Mouse (Mus musculus): ENCODE data around the gene Apol7b.
"Not testable (repeated sequence)": the region's sequence is repeated elsewhere in the genome, so short reads cannot be mapped to it uniquely, and the experiment has no call there.

- not testable (repeated sequence) for TF ChIP-seq E2F4 (IDR thresholded peaks at IDR 0.05; ENCODE audit: borderline replicate concordance, low read depth, low read length); EP300 (IDR thresholded peaks at IDR 0.05; ENCODE audit: low read depth in 1 of 2, low read length in 2 of 2); CTCF (IDR thresholded peaks at IDR 0.05 in 2 of 3, conservative IDR thresholded peaks at IDR 0.05 in 1 of 3; ENCODE audit: control insufficient read depth in 1 of 3, insufficient read depth in 1 of 3, low read depth in 2 of 3, low read length in 3 of 3, poor library complexity in 1 of 3, severe bottlenecking in 1 of 3); USF1 (IDR thresholded peaks at IDR 0.05; ENCODE audit: low read depth, low read length); POLR2A (IDR thresholded peaks at IDR 0.05; ENCODE audit: control insufficient read depth in 1 of 2, insufficient read depth in 1 of 2, low read depth in 1 of 2, low read length in 2 of 2, poor library complexity in 1 of 2); MEF2A (IDR thresholded peaks at IDR 0.05; ENCODE audit: extremely low read depth, insufficient replicate concordance, low read depth, low read length, poor library complexity, severe bottlenecking); RCOR1 (IDR thresholded peaks at IDR 0.05; ENCODE audit: low read depth, low read length); ZC3H11A (IDR thresholded peaks at IDR 0.05; ENCODE audit: low read depth, low read length)
These were observed 47.4 kb upstream of the Apol7b start for GRCm38 (mm10) chr15:77494694-77495093.

All from MEL (cell line).